Mouse (Mus musculus) erythroblast, adult 5-6 weeks (primary cell): ENCODE measurements around the gene Npy5r. TPM values are rescaled to one million over a fixed set of nuclear protein-coding genes. Genes with fewer than 3 reads are reported as not detected.

ENCODE experiments used
- ATAC-seq: replicated peaks from 2 replicates; pipeline ENCODE4 v1.8.0; 2016; ENCODE audit warnings: moderate number of reproducible peaks, mild to moderate bottlenecking, moderate TSS enrichment, inconsistent platforms; ENCODE audit not compliant: poor library complexity, low FRiP score, severe bottlenecking
- total RNA-seq, 2 experiments: library from RNA; stranded (forward) in 1 of 2; stranded (reverse) in 1 of 2; fragments of 150-400 nt in 1 of 2; fragments of 200-764, 138-1000 nt in 1 of 2; gene quantifications; 2 replicates each; pipeline versions ENCODE4 v1.2.3 to v1.2.4; 2015 to 2017; ENCODE audit warnings: low replicate concordance in 2 of 2

Gene Npy5r
- not detected in 2 replicates for total RNA-seq (2015; ENCODE audit: low replicate concordance)
- not detected in 2 replicates for total RNA-seq (2017; ENCODE audit: low replicate concordance)

DNA sequence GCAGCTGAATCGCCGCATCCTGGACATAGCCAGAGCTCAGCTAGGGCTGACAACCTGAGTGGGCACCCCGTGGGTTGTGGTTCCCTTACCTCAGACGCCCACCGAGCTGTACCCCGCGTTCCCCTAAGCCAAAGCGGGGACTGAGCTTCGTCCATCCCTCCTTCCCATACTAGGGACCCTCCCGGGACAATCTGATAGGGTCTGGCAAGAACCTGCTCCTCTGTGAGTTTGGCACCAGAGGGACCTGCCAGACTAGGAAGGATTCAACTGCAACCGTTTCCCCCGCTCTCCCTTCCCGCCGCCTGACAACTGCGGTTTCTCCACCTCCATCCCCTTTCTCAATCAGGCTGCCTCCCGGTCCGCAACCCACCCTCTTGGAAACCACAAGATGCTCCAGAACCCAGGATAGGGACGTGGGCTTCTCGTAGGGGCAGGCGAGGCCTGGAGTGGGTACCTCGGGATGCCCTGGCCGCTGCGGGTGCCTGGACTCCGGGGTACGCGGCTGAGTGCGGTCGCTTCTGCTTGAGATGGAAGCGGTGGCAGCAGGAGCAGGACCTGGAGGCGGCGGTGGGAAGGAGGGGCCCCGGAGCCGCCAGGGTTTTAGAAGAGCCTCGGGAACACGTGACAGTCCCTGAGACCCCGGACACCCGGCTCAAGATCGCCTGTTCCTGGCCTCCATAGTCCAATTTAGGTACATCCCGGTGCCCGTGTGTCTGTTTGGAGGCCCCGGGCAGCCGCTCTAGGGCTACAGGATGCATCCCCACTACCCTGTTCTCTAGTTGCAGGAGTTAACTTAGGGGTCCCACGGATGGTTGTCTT, at the start of gene Npy5r:
Gene Npy5r, minus strand, starts transcription at position 618 of the 819 bp plus-strand sequence.
- ATAC-seq: no peak

DNA sequence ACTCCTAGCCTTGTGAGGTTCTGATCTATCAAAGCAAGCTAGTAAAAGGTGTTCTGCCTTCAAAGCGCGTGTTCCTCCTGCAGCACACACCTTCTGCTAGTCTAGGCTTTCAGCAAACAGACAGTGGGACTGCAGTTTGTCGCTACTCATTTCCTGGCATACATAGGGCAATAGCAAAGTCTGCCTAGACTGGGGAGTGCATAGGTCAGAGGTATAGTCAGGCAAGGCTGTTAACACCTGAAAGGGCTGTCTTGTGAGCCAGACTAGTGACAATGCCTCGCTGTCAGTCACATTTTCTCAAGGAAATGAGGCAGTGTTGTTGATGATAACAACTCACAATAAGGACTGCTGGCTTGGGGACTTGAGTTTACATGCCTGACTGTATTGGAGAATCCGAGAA, 44.0 kb upstream of the Npy5r start:
- no peak for ATAC-seq

DNA sequence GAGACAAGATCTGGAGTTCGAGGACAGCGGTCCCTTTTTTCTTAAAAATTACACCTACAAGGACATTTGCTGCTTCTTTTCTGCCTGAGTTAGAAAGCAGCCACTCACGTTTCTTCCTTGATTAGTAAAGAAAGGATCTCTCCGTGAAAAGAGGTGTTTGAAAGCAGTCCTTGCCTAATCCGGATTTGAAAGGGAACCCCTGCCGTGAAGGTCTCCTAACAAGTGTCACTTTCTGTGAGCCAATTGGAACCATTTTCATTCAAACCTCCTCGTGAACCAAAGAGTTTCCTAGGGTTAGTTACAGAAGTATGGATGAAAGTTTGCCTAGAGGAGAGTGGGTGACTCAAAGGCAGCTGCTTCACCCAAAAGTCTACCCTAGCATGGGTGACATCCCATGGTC, 41.5 kb upstream of the Npy5r start:
- no peak for ATAC-seq

DNA sequence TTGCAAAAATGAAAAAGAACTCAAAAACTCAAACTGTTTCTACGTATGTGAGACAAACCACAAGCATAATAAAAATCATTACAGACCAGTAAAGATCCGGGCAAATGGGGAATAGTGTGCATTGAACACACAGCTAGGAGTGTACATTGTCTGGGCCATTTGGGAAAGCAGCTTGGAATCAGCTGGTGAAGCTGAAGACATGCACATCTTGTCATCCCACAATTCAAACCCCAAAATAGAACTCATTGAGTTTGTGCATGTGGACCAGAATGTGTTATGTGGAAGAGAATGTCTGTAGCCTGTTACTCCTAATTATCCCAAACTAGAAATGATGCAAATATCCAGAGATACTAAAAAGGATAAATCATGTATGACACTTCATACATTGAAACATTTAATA, 34.9 kb upstream of the Npy5r start:
- ATAC-seq: no peak

DNA sequence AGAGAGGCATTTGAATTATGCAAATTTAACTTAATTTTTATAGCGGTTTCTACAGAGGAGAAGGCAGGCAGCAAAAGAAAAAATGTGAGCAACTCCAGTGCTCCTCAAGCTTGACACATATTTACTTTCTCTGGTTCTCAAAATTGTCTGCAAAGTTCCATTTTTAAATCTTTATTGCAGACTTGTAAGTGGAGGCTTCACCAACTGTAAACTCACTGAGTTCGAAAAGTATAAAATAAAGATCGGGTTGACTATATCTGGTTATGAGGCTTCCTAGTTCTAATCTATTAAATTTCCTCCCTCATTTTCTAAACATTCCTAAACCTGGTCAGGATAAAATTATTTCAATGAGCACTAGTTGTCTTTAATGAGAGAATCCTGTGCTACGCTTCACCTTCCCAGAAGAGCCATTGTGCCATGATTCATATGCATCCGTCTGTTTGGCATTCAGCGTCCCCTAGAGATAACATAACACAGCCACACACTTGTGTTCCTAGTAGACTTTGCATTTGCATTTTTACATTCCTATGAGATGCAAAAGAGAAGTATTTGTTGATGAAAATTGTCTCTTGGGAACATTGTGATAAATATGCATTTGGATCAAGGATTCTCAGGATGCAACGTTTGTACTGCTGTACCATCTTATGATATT, 26.5 kb upstream of the Npy5r start:
- ATAC-seq: no peak

DNA sequence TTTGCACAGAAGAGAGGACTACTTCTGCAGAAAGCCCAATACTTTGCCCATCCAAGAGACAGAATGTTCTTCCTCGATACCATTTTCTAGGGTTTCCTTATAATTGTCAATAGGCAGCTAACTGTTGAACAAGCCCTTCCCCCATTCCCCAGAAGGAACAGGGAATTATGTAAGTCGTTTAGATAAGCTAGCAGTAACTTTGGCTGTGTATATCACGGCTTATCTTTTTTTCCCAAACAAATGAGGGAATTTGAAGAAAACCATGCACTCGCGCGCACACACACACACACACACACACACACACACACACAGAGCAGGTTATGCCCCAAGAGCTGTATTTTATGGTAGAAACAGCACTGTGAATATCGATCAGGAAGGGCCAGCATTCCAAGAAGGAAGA, 10.9 kb upstream of the Npy5r start:
- ATAC-seq: no peak

DNA sequence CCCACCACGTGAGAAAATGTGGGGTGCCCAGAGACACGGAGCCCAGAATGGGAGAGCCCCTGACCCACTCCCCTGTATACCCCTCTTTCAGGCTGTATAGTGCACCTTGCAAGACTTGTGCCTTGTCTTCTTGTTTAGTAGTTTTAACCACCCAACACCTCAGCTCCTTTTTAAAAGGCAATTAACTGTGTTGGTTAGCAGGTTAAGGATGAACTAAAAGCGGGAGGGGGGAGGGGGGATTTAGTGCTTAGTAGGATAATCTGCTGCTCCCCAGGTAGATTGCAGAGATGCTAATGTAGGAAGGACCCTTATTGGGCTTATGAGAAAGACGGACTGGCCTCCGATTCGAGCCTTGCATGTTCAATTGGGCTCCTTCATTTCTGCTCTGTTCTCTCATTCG, 10.1 kb upstream of the Npy5r start:
- ATAC-seq: no peak

DNA sequence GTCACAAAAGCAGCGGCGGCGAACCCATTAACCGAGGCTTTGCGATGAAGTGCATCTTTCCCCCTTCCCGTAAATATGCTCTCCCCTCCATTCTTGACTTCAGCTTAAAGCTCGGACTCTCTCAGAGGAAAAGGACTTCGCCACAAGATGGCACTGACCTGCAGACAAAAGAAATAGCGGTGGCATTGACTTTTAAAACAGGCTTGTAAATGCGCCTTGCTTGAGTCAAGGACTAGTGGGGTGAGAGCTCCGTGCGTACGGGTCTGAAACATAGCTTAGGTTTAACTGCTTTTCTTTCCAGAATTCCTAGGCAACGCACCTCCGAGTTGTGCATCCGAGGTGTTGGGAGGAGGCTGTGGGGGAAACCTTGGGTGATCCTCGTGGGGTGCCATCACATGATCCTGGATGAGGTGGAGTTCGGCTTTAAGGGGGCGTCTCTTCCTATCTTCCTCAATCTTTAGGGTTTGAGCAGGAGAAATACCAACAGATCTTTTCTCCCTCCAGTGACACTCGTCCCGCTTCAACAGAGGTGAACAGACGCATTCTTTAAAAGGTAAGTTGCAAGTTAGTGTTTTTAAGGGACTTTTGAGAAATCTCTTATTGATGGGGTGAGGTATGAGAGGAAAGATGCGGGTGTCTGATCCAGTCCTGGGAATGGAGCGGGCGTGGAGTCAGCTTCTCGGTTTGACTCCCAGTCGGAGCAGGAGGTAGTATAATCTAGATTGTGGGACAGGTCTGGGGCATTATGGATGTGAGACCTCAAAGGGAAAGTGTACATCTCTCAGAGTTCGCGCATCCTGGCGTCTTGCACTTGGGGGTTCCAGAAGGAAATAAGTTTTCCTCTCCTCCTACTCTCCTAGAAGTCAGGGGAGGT, 9.3 kb upstream of the Npy5r start, which contains the start of gene Npy1r:
Gene Npy1r, plus strand, starts transcription at position 223 of the 874 bp plus-strand sequence.
- no peak for ATAC-seq

DNA sequence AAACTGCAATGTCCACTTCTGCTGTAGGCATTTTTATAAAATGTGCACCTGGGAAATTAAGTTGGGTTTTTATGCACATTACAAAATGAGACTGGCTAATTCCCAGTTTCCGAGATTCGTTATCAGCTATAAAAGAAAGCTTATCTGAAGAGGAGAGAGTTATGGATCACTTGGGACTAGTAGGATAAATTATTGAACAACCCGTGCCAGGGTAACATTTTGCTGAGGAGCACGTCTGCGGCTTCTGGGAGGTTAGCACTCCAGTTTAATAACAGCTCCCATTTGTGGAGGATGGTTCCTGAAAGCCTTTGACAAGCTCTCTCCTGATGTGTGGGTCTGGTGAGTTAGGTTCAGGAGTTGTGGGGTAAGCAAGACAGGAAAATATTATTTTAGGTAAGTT, 2.5 kb upstream of the Npy5r start:
- ATAC-seq: no peak

DNA sequence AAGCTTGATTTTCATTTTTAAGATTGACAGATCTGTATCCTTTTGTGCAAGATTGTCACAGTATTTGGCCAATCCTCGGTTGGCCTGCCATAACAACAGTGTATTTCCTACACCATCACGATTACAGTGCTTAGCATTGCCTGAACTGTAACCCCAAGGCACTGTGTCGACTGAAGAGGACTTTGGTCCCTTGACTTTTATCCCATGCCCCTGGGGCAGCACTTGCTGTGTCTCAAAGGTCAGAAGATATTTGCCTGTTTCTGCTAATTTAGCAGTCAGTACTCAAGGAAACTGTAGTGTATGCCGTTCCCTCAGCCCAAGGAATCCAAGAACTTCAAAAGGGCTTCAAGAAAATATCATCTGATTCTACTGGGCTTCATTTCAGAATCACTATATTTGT, 871 bp upstream of the Npy5r start:
- no peak for ATAC-seq

DNA sequence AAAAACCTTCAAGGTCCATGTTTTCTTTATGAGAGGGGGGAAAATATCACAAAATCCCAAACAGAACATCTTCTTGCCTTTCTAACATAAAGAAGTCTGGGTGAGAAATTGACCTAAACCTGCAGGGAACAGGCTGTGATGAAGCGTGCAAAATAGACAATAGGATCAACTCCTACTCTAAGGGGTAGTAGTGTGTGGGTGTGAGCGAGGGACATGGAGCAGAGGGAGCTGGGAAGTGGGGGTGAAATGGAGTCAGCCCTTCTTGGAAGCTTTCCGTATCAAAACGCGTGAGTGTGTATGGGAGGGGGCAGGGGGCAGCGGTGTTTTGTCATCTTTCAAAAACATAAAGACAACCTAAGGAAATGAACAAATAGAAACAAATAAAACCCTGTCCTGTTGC, 467 bp upstream of the Npy5r start:
- ATAC-seq: no peak

DNA sequence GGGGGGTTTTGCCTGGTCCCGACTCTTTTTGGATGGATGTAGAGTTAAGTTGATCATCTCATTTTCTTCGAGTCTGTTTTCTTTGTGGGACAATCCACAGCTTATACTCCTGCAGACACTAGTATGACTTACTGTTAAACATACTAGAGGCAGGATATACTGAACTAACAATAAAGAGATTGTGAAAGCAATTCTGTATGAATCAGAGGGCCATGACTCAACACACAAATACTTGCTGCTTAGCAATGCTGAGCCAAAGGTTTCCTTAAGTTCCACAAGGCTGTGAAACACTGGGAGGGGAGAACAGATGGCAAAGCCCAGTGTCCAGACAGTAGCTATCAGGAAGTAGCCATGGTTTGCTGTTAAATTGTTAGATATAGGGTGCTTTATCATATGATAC, 6.7 kb downstream of the Npy5r start:
- no peak for ATAC-seq

DNA sequence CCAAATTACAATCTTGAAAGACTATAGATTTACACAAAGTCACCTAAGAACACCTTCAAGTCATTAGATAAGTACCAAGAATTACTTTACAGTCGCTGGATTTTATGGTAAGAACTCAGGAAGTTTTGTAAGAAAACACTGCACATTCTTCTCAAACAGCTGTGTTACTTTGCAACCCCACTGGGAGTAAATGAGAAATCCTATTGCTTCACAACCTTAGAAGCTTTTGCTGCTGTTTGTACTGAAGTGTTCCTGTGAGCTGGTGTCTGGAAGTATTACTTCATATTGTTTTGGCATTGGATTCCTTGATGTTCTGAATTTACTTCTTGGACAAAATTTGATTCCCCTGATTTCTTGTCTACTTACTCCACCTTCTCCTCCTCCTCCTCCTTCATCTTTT, 57.2 kb downstream of the Npy5r start:
- no peak for ATAC-seq

Other genes with a start within 250 kb of the Npy5r start
- 4.6 and 8.6 TPM in 2 replicates for gene Tma16, start 201.6 kb downstream of the Npy5r start, total RNA-seq (2015; ENCODE audit: low replicate concordance)
- gene Tma16, start 201.6 kb downstream of the Npy5r start, total RNA-seq (2017; ENCODE audit: low replicate concordance): 4.9 and 9.4 TPM in 2 replicates
- gene Tktl2, start 176.4 kb downstream of the Npy5r start, total RNA-seq (2015; ENCODE audit: low replicate concordance): not detected in 2 replicates
- 0.56 TPM in 1 of 2 replicates, not detected in the other for gene Tktl2, start 176.4 kb downstream of the Npy5r start, total RNA-seq (2017; ENCODE audit: low replicate concordance)
- not detected in 2 replicates for gene Npy1r, start 9.1 kb upstream of the Npy5r start, total RNA-seq (2015; ENCODE audit: low replicate concordance)
- not detected in 2 replicates for gene Npy1r, start 9.1 kb upstream of the Npy5r start, total RNA-seq (2017; ENCODE audit: low replicate concordance)
- 6.9 and 9.2 TPM in 2 replicates for gene Naf1, start 172.1 kb upstream of the Npy5r start, total RNA-seq (2015; ENCODE audit: low replicate concordance)
- gene Naf1, start 172.1 kb upstream of the Npy5r start, total RNA-seq (2017; ENCODE audit: low replicate concordance): 2.5 and 3.7 TPM in 2 replicates